Mouse (Mus musculus): Measurements from ENCODE around the gene Zfp708. TPM values are rescaled to one million over a fixed set of nuclear protein-coding genes. Genes with fewer than 3 reads are reported as not detected.
"Not testable (repeated sequence)": the region's sequence is repeated elsewhere in the genome, so short reads cannot be mapped to it uniquely, and the experiment has no call there.

The Zfp708 gene
- 0.06 TPM in 1 of 2 replicates, not detected in the other for polyA plus RNA-seq (2012)

GRCm38 (mm10) chr13:67097876-67098275, at the start of gene Zfp708:
Gene Zfp708 (minus strand): TSS chr13:67097976.
- TF ChIP-seq GATA1 (IDR thresholded peaks at IDR 0.05; ENCODE audit: low read length), result no peak

- no peak for TF ChIP-seq GATA1 (IDR thresholded peaks at IDR 0.05; ENCODE audit: low read length)
Observed at GRCm38 (mm10) chr13:67128038-67128721, 30.4 kb upstream of the Zfp708 start.

- TF ChIP-seq GATA1 (IDR thresholded peaks at IDR 0.05; ENCODE audit: low read length), result no peak
Observed at GRCm38 (mm10) chr13:67124460-67124859, 26.7 kb upstream of the Zfp708 start.

- TF ChIP-seq GATA1 (IDR thresholded peaks at IDR 0.05; ENCODE audit: low read length), result not testable (repeated sequence)
Observed at GRCm38 (mm10) chr13:67121360-67121759, 23.6 kb upstream of the Zfp708 start, which contains the start of gene Zfp759. Gene Zfp759 (plus strand): TSS chr13:67121660.

DNA sequence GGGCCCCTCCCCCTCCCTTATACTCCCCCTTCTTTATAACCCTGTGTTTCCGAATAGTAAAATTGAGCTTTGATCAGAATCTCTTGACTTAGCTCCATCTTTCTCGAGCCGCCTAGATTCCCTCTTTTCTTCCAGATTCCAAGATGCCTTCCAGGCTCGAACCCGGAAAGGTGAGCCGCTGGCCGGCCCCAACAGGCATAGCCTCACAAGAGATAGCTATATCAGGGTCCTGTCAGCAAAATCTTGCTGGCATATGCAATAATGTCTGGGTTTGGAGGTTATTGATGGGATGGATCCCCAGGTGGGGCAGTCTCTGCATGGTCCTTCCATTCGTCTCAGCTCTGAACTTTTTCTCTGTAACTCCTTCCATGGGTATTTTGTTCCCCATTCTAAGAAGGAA, 18.4 kb upstream of the Zfp708 start, which contains the start of gene Rslcan18:
Gene Rslcan18, minus strand, starts transcription at position 101 of the 400 bp plus-strand sequence.
- not testable (repeated sequence) for TF ChIP-seq GATA1 (IDR thresholded peaks at IDR 0.05; ENCODE audit: low read length)

GRCm38 (mm10) chr13:67113287-67113686, 15.5 kb upstream of the Zfp708 start:
- TF ChIP-seq GATA1 (IDR thresholded peaks at IDR 0.05; ENCODE audit: low read length), result no peak

DNA sequence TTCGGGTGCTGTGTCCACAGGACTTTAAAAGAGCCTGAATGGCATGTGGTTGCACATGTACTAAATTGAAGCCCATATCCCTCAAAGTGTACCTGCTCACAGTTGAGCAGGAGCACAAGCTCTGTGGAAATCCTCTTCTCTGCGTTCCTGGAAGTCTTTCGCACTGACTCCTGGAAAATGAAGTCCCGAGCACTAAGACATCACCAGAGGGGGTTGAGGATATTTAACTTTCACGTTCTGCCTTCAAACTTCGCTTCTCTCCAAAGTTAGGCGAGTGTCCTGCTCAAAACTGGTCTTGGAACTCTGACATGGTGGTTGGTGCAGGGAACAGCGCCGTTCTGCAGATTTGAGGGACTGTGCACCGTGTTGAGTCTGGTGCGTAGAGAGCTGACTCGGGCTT, 14.3 kb upstream of the Zfp708 start:
- TF ChIP-seq GATA1 (IDR thresholded peaks at IDR 0.05; ENCODE audit: low read length), result no peak

GRCm38 (mm10) chr13:67108821-67109206, 11.0 kb upstream of the Zfp708 start:
- no peak for TF ChIP-seq GATA1 (IDR thresholded peaks at IDR 0.05; ENCODE audit: low read length)

- TF ChIP-seq GATA1 (IDR thresholded peaks at IDR 0.05; ENCODE audit: low read length), result no peak
Observed at GRCm38 (mm10) chr13:67108194-67108820, 10.5 kb upstream of the Zfp708 start, which contains the start of gene Gm28557. Gene Gm28557 (minus strand): TSS chr13:67108604.

GRCm38 (mm10) chr13:67107681-67108080, 9.9 kb upstream of the Zfp708 start:
- no peak for TF ChIP-seq GATA1 (IDR thresholded peaks at IDR 0.05; ENCODE audit: low read length)

- TF ChIP-seq GATA1 (IDR thresholded peaks at IDR 0.05; ENCODE audit: low read length), result no peak
Observed at GRCm38 (mm10) chr13:67090154-67090553, 7.6 kb downstream of the Zfp708 start.

DNA sequence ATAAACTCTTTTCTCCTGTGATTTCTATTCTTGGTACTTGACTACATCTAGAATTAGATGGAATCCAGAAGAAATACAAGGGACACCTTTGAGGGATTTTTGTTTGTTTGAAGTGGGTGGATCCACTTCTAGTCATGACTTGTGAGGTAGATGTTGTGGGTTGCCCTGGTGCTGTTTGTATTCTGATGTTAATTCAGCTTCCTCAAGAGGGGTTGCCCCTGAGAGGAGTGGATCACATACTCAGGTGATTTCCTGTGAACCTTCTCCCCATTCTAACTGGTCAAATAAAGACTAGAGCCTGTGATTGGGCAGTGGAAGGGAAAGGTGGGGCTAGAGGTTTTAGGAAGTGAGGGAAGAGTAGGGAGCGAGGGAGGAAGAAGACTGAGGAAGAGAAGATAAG, 15.8 kb downstream of the Zfp708 start:
- no peak for TF ChIP-seq GATA1 (IDR thresholded peaks at IDR 0.05; ENCODE audit: low read length)

- no peak for TF ChIP-seq GATA1 (IDR thresholded peaks at IDR 0.05; ENCODE audit: low read length)
Observed at GRCm38 (mm10) chr13:67081142-67081713, 16.5 kb downstream of the Zfp708 start.

GRCm38 (mm10) chr13:67077244-67077643, 20.5 kb downstream of the Zfp708 start:
- no peak for TF ChIP-seq GATA1 (IDR thresholded peaks at IDR 0.05; ENCODE audit: low read length)

DNA sequence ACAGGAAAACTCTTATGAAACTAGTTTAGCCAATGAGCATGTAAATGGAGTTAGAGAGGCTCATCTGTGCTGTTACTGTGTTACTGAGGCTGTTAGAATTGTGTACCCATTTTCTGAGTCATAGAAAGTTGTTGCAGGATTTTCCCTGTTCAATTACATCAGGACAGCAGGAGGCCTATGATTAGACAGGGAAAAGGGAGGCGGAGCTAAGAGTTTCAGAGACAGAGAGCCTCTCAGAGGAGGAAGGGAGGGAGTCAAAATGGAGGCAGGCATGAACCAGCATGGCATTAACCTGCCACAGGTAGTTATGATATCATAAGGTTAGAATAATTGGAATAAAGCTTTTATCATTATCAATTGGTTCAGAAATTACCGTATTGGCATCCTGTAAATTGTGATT, 25.0 kb downstream of the Zfp708 start:
- TF ChIP-seq GATA1 (IDR thresholded peaks at IDR 0.05; ENCODE audit: low read length), result no peak

DNA sequence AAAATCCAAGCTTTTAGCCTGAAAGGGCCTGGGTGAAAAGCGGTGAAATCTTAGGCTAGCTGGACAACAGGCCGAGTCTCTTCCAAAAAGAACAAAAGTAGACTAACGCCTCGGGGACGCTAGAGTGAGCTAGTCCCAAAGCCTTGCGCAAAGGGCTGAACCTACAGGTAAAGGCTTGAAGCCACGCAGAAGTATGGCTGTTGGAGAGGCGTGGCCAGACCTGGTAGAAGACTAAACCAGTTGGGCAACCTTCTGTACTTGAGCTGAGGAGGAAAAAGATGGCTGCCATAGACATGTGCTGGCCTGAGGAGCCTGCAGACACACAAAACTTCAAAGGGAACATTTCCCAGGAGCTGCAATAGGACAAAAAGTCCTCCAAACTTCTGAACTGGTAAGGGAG, 32.4 kb downstream of the Zfp708 start:
- TF ChIP-seq GATA1 (IDR thresholded peaks at IDR 0.05; ENCODE audit: low read length), result no peak

Measured in G1E-ER4 (cell line).